Mouse (Mus musculus): ENCODE data around the gene Sfxn5.

- TF ChIP-seq CTCF (IDR thresholded peaks at IDR 0.05; ENCODE audit: low read depth), result no peak
- no peak for TF ChIP-seq EP300 (IDR thresholded peaks at IDR 0.05; ENCODE audit: low read depth)
These were observed 106.7 kb downstream of the Sfxn5 start for GRCm38 (mm10) chr6:85226570-85226969.
